Mouse (Mus musculus): Measurements from ENCODE around the gene Ifnar1. TPM values are rescaled to one million over a fixed set of nuclear protein-coding genes. Genes with fewer than 3 reads are reported as not detected.

The Ifnar1 gene
- polyA plus RNA-seq, 1 experiment from 2014 or later: 55.2 TPM

DNA sequence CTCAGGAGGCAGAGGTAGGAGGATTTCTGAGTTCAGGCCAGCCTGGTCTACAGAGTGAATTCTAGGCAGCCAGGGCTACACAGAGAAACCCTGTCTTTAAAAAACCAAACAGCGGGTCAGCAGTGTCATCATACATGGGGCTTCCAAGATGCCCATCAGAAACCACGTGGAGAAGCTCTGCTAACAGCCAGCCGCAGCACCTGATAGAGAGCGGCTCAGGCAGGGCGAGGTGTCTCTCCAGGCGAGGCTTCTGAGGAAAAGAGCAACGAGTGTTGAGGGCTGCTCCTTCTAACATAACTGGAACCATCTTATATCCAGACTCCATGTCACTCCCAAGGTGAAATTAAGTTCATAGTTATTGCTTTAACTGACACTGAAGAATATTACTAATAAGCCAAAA lies 36.1 kb upstream of the Ifnar1 start:
- H3K9ac ChIP-seq (replicated peaks): no peak overlapping the region
- no peak for ATAC-seq
- 83% methylated on average over 7 of the region's 7 CpGs for WGBS

DNA sequence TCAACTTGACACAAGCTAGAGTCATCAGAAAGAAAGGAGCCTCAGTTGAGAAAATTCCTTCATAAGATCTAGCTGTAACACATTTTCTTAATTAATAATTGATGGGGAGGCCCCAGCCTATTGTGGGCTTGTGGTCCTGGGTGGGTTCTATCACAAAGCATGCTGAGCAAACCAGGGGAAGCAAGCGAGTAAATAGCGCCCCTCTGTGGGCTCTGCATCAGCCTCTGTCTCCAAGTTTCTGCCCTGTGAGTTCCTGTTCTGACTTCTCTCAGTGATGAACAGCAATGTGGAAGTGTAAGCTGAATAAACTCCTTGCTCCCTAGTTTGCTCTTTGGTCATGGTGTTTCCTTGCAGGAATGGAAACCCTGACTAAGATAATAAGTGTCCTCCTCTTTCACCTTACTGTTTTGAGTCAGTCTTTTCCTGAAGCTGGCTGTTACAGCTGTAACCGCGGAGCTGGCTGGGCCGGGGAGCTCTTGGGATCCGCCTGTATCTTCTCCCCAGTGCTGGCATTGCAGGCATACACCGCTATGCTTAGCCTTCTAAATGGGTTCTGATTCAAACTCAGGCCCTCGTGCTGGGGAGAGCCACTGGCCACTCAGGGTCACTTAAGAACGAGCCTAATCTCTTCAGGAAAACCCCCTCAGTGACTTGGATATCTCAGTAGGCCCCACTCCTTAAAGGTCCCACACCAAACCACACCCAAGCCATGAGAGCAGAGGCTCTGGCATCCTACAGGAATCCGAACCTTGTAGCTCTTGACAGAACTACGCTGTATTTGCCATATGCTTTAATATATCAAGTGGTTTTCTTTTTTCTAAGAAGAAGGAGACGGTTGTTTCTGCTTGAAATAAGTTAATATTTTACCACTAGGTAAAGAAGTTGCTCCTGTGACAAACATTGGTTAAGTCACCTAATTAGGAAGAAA lies 34.6 kb upstream of the Ifnar1 start:
- no peaks in the 10 kb centered on the region for H3K9me3 ChIP-seq
- H3K4me3 ChIP-seq (replicated peaks): no peak overlapping the region
- 82% methylated on average over 12 of the region's 12 CpGs for WGBS
- no peak overlapping the region for H3K27ac ChIP-seq
- H3K4me1 ChIP-seq (replicated peaks): no peaks in the 10 kb centered on the region
- H3K4me2 ChIP-seq (replicated peaks): no peak overlapping the region
- no peak overlapping the region for H3K9ac ChIP-seq (replicated peaks)
- ATAC-seq: no peak
- no peaks in the 10 kb centered on the region for H3K27me3 ChIP-seq
- H3K36me3 ChIP-seq: no peaks in the 10 kb centered on the region

More for the DNA sequence above, 36.1 kb upstream of the Ifnar1 start:
- no peak overlapping the region for H3K4me2 ChIP-seq (replicated peaks)
- no peaks in the 10 kb centered on the region for H3K9me3 ChIP-seq
- H3K27ac ChIP-seq: no peak overlapping the region
- H3K27me3 ChIP-seq: no peaks in the 10 kb centered on the region
- H3K36me3 ChIP-seq: no peaks in the 10 kb centered on the region
- H3K4me1 ChIP-seq (replicated peaks): no peaks in the 10 kb centered on the region
- H3K4me3 ChIP-seq (replicated peaks): no peak overlapping the region

DNA sequence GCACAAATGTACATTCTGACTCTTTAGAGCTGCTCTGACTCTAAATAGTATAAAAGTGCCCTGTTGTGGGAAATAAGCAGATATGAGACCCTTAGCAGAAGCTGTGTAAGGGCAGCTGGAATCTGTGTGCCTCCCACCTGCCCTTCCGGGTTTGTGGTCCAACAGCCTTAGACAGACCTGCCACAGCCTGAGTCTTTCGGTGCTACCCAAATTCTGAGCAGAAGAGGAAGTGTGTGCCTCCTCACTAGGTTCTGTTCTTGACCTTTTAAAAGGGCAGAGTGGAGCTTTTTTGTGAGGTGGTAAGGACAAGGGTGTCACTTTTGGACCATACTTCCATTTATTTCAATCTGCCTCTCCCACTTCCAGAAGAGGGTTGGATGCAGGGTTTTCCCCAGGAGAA lies 33.1 kb upstream of the Ifnar1 start:
- no peak for ATAC-seq
- H3K4me3 ChIP-seq (replicated peaks): no peak overlapping the region
- H3K27me3 ChIP-seq: no peaks in the 10 kb centered on the region
- H3K27ac ChIP-seq: no peak overlapping the region
- no peaks in the 10 kb centered on the region for H3K9me3 ChIP-seq
- no peaks in the 10 kb centered on the region for H3K4me1 ChIP-seq (replicated peaks)
- H3K4me2 ChIP-seq (replicated peaks): no peak overlapping the region
- no peak overlapping the region for H3K9ac ChIP-seq (replicated peaks)
- no peaks in the 10 kb centered on the region for H3K36me3 ChIP-seq
- WGBS: 80% methylated on average over 2 of the region's 2 CpGs

- H3K4me2 ChIP-seq (replicated peaks): no peak overlapping the region
- no peak overlapping the region for H3K4me3 ChIP-seq (replicated peaks)
- no peak overlapping the region for H3K27ac ChIP-seq
- no peak overlapping the region for H3K9ac ChIP-seq (replicated peaks)
- no peaks in the 10 kb centered on the region for H3K4me1 ChIP-seq (replicated peaks)
- no peaks in the 10 kb centered on the region for H3K9me3 ChIP-seq
- 79% methylated on average over 6 of the region's 6 CpGs for WGBS
- H3K27me3 ChIP-seq: no peaks in the 10 kb centered on the region
- no peak for ATAC-seq
- no peaks in the 10 kb centered on the region for H3K36me3 ChIP-seq
These were observed 32.6 kb upstream of the Ifnar1 start for GRCm38 (mm10) chr16:91452363-91452896.

GRCm38 (mm10) chr16:91455868-91456267 lies 29.2 kb upstream of the Ifnar1 start:
- H3K4me2 ChIP-seq (replicated peaks): no peak overlapping the region
- WGBS: 60% methylated on average over 4 of the region's 4 CpGs

DNA sequence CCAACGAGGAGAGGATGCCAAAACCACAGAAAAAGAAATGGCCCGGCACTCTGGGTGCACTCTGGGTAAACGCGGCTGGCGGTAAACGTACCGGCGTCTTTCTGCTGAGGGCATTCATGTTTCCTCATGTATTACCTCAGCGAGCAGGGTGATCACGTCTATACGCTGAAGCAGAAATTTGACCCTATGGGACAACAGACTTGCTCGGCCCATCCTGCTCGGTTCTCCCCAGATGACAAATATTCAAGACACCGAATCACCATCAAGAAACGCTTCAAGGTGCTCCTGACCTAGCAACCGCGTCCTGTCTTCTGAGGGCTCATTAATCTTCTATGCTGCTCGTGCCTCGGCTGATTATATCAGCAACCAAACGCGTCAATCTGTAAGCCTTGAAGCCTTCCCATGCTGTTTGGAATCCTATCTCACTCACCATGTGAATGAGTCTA lies 26.7 kb upstream of the Ifnar1 start:
- Histone ChIP-seq H3K27me3 (no peaks in the 10 kb centered on the region), H3K36me3 (no peaks in the 10 kb centered on the region), H3K4me3 (replicated peaks) (no peak overlapping the region), H3K4me1 (replicated peaks) (peaks cover 6% of the 10 kb centered on the region; the same call in 1 of the 2 replicates), H3K9ac (replicated peaks) (no peak overlapping the region), H3K4me2 (replicated peaks) (no peak overlapping the region), H3K9me3 (0 out of 2 replicates have a peak, but pooled peaks cover 2% of the 10 kb centered on the region), H3K27ac (no peak overlapping the region)
- WGBS: 84% methylated on average over 21 of the region's 21 CpGs
- no peak for ATAC-seq

More at GRCm38 (mm10) chr16:91455868-91456267, 29.2 kb upstream of the Ifnar1 start:
- Histone ChIP-seq H3K27me3 (no peaks in the 10 kb centered on the region), H3K4me1 (replicated peaks) (peaks cover 6% of the 10 kb centered on the region; the same call in 1 of the 2 replicates), H3K9me3 (0 out of 2 replicates have a peak, but pooled peaks cover 2% of the 10 kb centered on the region), H3K27ac (no peak overlapping the region), H3K4me3 (replicated peaks) (no peak overlapping the region), H3K36me3 (no peaks in the 10 kb centered on the region), H3K9ac (replicated peaks) (no peak overlapping the region)
- no peak for ATAC-seq

GRCm38 (mm10) chr16:91458976-91459375 lies 26.1 kb upstream of the Ifnar1 start:
- 40% methylated on average over 5 of the region's 5 CpGs for WGBS
- Histone ChIP-seq H3K27me3 (no peaks in the 10 kb centered on the region), H3K9me3 (0 out of 2 replicates have a peak, but pooled peaks cover 2% of the 10 kb centered on the region), H3K9ac (replicated peaks) (no peak overlapping the region), H3K4me1 (replicated peaks) (peaks cover 10% of the 10 kb centered on the region), H3K36me3 (no peaks in the 10 kb centered on the region), H3K4me3 (replicated peaks) (no peak overlapping the region), H3K27ac (no peak overlapping the region), H3K4me2 (replicated peaks) (no peak overlapping the region)
- ATAC-seq: no peak

DNA sequence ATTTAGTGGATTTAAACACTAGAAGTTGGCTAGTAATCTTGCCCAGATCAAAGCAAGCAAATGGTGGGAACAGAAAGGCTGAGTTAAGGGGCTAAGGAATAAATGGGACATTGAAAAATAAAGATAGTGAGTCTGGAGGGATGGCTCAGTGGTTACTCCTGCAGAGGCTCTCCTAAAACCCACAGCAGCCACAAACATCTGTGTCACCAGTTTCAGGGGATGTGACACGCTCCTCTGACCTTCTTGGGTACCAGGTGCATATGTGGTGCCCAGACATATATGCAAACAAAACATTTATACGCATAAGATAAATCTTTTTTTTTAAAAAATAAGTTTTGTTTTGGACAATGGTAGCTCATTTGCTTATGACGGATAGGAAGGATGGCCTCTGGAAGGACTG lies 25.6 kb upstream of the Ifnar1 start:
- ATAC-seq: no peak
- Histone ChIP-seq H3K9me3 (0 out of 2 replicates have a peak, but pooled peaks cover 2% of the 10 kb centered on the region), H3K27me3 (no peaks in the 10 kb centered on the region), H3K27ac (no peak overlapping the region), H3K9ac (replicated peaks) (no peak overlapping the region), H3K4me3 (replicated peaks) (no peak overlapping the region), H3K36me3 (no peaks in the 10 kb centered on the region), H3K4me1 (replicated peaks) (peaks cover 13% of the 10 kb centered on the region), H3K4me2 (replicated peaks) (no peak overlapping the region)
- WGBS: 91% methylated on average over 3 of the region's 3 CpGs

DNA sequence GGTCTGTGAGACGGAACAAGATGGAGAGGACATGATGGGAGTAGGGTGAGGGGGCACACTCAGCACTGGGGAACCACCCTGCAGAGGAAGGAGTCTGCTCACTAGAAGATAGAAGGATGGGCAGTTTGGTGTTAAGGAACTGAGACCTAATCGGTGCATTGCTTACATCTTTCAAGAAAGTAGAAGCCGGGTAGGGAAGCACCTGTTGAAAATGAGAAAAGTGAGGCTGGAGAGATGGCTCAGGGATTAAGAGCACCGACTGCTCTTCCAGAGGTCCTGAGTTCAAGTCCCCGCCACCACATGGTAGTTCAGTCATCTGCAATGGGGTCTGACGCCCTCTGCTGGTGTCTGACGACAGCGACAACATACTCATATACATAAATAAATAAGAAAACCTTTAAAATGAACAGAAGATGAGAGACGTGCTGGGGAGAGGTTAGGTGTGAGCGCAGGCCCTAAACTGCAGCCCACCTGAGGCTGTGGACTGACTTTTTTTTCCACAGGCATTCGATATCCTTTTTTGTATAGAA lies 25.1 kb upstream of the Ifnar1 start:
- no peak for ATAC-seq
- Histone ChIP-seq H3K27me3 (no peaks in the 10 kb centered on the region), H3K4me2 (replicated peaks) (no peak overlapping the region), H3K36me3 (no peaks in the 10 kb centered on the region), H3K9ac (replicated peaks) (no peak overlapping the region), H3K4me3 (replicated peaks) (no peak overlapping the region), H3K27ac (no peak overlapping the region), H3K4me1 (replicated peaks) (peaks cover 13% of the 10 kb centered on the region), H3K9me3 (0 out of 2 replicates have a peak, but pooled peaks cover 2% of the 10 kb centered on the region)
- 79% methylated on average over 11 of the region's 11 CpGs for WGBS

GRCm38 (mm10) chr16:91461066-91461638 lies 23.9 kb upstream of the Ifnar1 start:
- H3K4me3 ChIP-seq (replicated peaks): no peak overlapping the region
- no peak for ATAC-seq
- no peak overlapping the region for H3K4me2 ChIP-seq (replicated peaks)
- H3K36me3 ChIP-seq: no peaks in the 10 kb centered on the region
- H3K27ac ChIP-seq: no peak overlapping the region
- 75% methylated on average over 11 of the region's 11 CpGs for WGBS
- H3K9me3 ChIP-seq: 0 out of 2 replicates have a peak, but pooled peaks cover 2% of the 10 kb centered on the region
- no peaks in the 10 kb centered on the region for H3K27me3 ChIP-seq
- H3K9ac ChIP-seq (replicated peaks): no peak overlapping the region
- H3K4me1 ChIP-seq (replicated peaks): peaks cover 24% of the 10 kb centered on the region

- Histone ChIP-seq H3K36me3 (no peaks in the 10 kb centered on the region), H3K4me2 (replicated peaks) (no peak overlapping the region), H3K4me1 (replicated peaks) (peaks cover 30% of the 10 kb centered on the region), H3K4me3 (replicated peaks) (no peak overlapping the region), H3K27me3 (no peaks in the 10 kb centered on the region), H3K9ac (replicated peaks) (no peak overlapping the region), H3K27ac (no peak overlapping the region), H3K9me3 (0 out of 2 replicates have a peak, but pooled peaks cover 2% of the 10 kb centered on the region)
- 66% methylated on average over 9 of the region's 9 CpGs for WGBS
- ATAC-seq: no peak
These were observed 23.3 kb upstream of the Ifnar1 start for GRCm38 (mm10) chr16:91461773-91462181.

DNA sequence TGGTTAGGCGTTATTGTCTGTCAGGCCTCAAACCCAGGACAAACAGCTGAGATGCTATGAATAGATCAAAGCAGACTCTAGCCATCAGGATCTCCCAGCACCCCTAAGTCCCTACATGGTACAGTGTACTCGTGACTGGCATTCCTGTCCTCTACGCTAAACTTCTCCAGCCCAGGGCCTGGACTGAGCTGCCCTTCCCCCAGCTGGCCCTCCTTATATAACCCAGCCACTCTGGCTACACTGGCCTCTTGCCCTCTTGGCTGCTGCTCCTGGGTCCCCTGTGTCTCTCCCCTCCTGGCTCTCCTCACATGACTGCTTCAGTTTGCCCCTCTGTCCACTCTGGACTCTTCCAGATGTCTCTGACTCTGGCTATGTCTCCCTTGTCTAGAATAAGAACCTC lies 22.4 kb upstream of the Ifnar1 start:
- H3K4me2 ChIP-seq (replicated peaks): no peak overlapping the region
- peaks cover 33% of the 10 kb centered on the region for H3K4me1 ChIP-seq (replicated peaks)
- H3K36me3 ChIP-seq: no peaks in the 10 kb centered on the region
- H3K9me3 ChIP-seq: 0 out of 2 replicates have a peak, but pooled peaks cover 2% of the 10 kb centered on the region
- no peaks in the 10 kb centered on the region for H3K27me3 ChIP-seq
- no peak for ATAC-seq
- WGBS: 79% methylated on average over 3 of the region's 3 CpGs
- H3K27ac ChIP-seq: no peak overlapping the region
- H3K9ac ChIP-seq (replicated peaks): no peak overlapping the region
- no peak overlapping the region for H3K4me3 ChIP-seq (replicated peaks)
